Mouse (Mus musculus) liver, embryonic 14.5 days (tissue): ENCODE results near the gene Zbp1.

ENCODE experiments used
- CTCF ChIP-seq: IDR thresholded peaks from 2 replicates; pipeline ENCODE4 v1.5.1; 2016; ENCODE audit warnings: antibody characterized with exemption, low read depth, control low read depth
- EP300 ChIP-seq: IDR thresholded peaks from 2 replicates; pipeline ENCODE4 v1.6.1; 2016; ENCODE audit warnings: antibody characterized with exemption, low read depth

GRCm38 (mm10) chr2:173220754-173221153 lies 2.0 kb upstream of the Zbp1 start:
- no peak for TF ChIP-seq CTCF
- TF ChIP-seq EP300 = no peak
